Mouse (Mus musculus) macrophage (primary cell): ENCODE measurements around the gene Fam92b. TPM values are rescaled to one million over a fixed set of nuclear protein-coding genes. Genes with fewer than 3 reads are reported as not detected.

Experiments used
- H3K27ac ChIP-seq: fragments of 350-480 bp; formaldehyde crosslinking; 2 replicates; pipeline ENCODE4 v1.9.0; 2021
- H3K36me3 ChIP-seq: fragments of 350-480 bp; formaldehyde crosslinking; 2 replicates; pipeline ENCODE4 v1.9.0; 2021; ENCODE audit errors: inconsistent target
- H3K4me3 ChIP-seq: fragments of 350-480 bp; formaldehyde crosslinking; 2 replicates; pipeline ENCODE4 v1.9.0; 2021; ENCODE audit errors: inconsistent target
- H3K79me2 ChIP-seq: fragments of 350-480 bp; formaldehyde crosslinking; 2 replicates; pipeline ENCODE4 v1.9.0; 2021; ENCODE audit errors: inconsistent target
- WGBS: methylation state at CpG from one replicate; pipeline ENCODE4 v1.1.7; 2026; ENCODE audit warnings: inconsistent platforms; ENCODE audit not compliant: missing documents; 5-methylcytosine and 5-hydroxymethylcytosine counted together
- polyA plus RNA-seq: library from polyadenylated mRNA; stranded (reverse); fragments of 250-400 nt; gene quantifications from 3 replicates; pipeline ENCODE4 v1.2.4, GENCODE M21; 2018; ENCODE audit warnings: inconsistent platforms

The Fam92b gene
- polyA plus RNA-seq, 1 experiment from 2014 or later, result not detected

DNA sequence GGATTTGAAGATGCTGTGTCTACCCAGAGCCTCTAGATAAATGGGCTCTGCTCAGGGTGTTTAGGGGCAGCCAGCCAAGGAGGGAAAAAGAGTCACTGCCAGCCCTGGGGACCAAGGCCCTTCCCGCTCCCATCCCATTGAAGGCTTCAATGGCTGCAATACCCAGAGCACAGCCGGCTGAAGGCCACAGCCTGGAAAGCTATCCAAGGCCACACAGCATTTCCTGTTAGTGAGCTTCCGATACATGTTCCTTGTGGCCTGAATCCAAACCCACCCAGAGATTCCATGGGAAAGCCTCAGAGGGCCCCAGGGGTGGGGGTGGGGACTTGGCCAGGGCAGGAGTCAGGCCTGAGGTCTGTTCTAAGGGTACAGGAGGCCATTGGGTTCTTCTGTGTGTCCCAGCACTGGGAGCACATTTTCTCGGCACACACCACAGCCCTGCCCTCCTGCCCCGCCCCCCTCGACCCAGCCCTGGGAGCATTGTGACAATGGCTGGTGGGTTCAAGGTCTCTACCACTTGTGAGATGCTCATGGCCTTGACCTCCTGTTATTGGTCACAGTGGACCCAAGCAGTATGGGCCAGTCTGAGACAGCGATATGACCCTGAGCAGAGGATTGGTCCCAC, 27.6 kb upstream of the Fam92b start:
- Histone ChIP-seq H3K4me3 (no peak overlapping the region), H3K36me3 (no peaks in the 10 kb centered on the region), H3K27ac (no peak overlapping the region), H3K79me2 (no peaks in the 10 kb centered on the region)
- 90% methylated on average over 7 of the region's 7 CpGs for WGBS

- H3K4me3 ChIP-seq, result no peak overlapping the region
Observed at GRCm38 (mm10) chr8:120202546-120202945, 25.3 kb upstream of the Fam92b start.

GRCm38 (mm10) chr8:120201351-120201750, 24.1 kb upstream of the Fam92b start:
- no peak overlapping the region for H3K27ac ChIP-seq
- H3K4me3 ChIP-seq, result no peak overlapping the region
- H3K36me3 ChIP-seq, result no peaks in the 10 kb centered on the region
- WGBS, result 84% methylated on average over 5 of the region's 6 CpGs
- H3K79me2 ChIP-seq, result no peaks in the 10 kb centered on the region

More at GRCm38 (mm10) chr8:120202546-120202945, 25.3 kb upstream of the Fam92b start:
- Histone ChIP-seq H3K36me3 (no peaks in the 10 kb centered on the region), H3K27ac (no peak overlapping the region), H3K79me2 (no peaks in the 10 kb centered on the region)
- WGBS, result 74% methylated on average over 3 of the region's 3 CpGs

DNA sequence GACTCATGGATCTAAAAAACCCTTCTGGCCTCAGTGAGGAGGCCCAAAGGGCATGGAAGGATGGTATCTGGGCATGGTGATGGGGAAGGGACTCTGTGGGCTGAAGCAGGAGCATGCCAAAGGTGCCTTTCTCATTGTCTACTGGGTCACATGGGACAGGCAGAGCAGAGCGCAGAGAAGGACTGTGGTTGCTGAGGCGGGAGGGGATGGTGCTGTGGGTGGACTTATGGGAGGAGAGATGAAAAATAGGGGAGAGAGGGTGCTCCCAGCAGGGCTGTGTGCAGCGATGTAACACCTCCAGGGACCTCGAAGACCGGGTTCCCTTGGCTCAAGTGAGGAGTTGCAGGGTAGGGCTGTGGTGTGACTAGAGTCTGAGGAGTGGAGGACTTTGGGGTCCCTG, 14.9 kb upstream of the Fam92b start:
- Histone ChIP-seq H3K79me2 (no peaks in the 10 kb centered on the region), H3K4me3 (no peak overlapping the region), H3K27ac (no peak overlapping the region), H3K36me3 (no peaks in the 10 kb centered on the region)
- 94% methylated on average over 5 of the region's 5 CpGs for WGBS

GRCm38 (mm10) chr8:120191633-120192032, 14.4 kb upstream of the Fam92b start:
- Histone ChIP-seq H3K79me2 (no peaks in the 10 kb centered on the region), H3K27ac (no peak overlapping the region), H3K4me3 (no peak overlapping the region), H3K36me3 (no peaks in the 10 kb centered on the region)
- 94% methylated on average over 5 of the region's 5 CpGs for WGBS

DNA sequence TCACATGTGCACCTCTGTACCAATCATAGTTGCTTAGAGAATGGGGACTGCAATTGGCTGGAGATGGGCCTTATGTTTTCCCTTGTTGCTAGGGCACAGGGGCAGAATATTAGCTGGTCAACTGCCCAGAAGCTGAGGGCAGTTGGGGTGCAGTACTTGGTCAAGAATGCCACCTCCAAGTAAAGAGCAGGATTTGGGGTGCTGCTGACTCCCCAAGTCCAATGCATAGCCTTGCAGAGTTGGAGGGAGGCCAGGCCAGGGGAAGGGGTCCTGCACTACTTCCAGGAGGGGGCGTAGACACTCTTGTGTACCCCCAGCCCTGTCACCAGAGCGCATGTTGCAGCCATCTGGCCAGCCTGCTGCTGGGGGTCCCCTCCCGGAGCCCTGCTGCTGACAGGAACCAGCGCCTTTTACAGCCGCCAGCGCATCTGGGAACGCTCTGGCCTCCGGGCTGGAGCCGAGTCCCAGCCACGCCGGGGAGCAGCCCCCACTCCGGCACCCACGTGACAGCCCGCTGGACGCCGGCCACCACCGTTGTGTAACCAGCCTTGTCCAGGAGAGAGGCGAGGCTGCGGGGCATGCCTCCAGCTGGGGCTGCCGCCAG, 13.6 kb upstream of the Fam92b start:
- Histone ChIP-seq H3K27ac (no peak overlapping the region), H3K4me3 (no peak overlapping the region)
- WGBS, result 47% methylated on average over 20 of the region's 20 CpGs

GRCm38 (mm10) chr8:120190107-120190809, 13.0 kb upstream of the Fam92b start:
- no peak overlapping the region for H3K27ac ChIP-seq
- 92% methylated on average over 16 of the region's 17 CpGs for WGBS
- no peaks in the 10 kb centered on the region for H3K36me3 ChIP-seq
- H3K4me3 ChIP-seq, result no peak overlapping the region
- H3K79me2 ChIP-seq, result no peaks in the 10 kb centered on the region

More for the DNA sequence above, 13.6 kb upstream of the Fam92b start:
- H3K36me3 ChIP-seq, result no peaks in the 10 kb centered on the region
- H3K79me2 ChIP-seq, result no peaks in the 10 kb centered on the region

- WGBS, result 93% methylated on average over 6 of the region's 6 CpGs
- H3K79me2 ChIP-seq, result no peaks in the 10 kb centered on the region
Observed at GRCm38 (mm10) chr8:120189440-120189839, 12.2 kb upstream of the Fam92b start.

DNA sequence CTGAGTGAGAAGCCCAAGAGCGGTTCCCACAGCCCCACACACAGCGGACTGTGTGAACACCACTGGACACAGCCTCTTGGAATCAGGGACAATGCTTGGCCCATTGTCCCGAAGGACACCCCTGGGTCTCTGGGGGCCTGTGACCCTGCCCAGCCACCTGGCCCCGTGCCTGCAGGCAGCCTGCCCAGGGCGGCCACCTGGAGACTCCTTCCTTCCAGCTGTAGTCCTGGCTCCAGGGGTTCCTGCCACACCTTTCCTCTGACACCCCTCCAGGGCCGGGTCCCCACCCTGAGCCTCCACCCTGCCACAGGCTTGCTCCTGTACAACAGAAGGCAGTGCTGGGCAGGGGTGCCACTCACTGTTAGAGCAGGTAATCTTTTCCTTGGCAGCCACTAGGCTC, 11.2 kb upstream of the Fam92b start:
- Histone ChIP-seq H3K79me2 (no peaks in the 10 kb centered on the region), H3K36me3 (no peaks in the 10 kb centered on the region), H3K4me3 (no peak overlapping the region), H3K27ac (no peak overlapping the region)
- WGBS, result 80% methylated on average over 6 of the region's 6 CpGs

More at GRCm38 (mm10) chr8:120189440-120189839, 12.2 kb upstream of the Fam92b start:
- Histone ChIP-seq H3K4me3 (no peak overlapping the region), H3K36me3 (no peaks in the 10 kb centered on the region), H3K27ac (no peak overlapping the region)

DNA sequence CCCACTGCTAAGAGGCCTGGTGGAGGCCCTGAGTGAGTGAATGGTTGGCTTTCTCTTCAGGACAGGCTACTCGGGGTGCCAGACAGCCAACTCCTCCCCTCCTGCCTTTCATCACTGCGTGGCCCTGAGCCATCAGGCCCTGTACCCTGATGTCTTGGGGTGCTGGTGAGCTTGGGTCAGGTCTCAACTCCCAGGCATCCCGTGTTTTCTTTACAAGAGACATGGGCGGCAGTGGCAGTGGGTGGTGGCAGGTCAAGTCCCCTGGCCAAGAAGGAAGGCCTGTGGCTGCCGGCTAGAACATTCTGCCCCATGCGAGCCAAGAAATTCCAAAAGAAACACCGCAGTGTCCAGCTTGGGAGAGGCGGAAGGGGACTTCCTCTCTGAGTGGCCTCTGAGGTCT, 9.2 kb upstream of the Fam92b start:
- H3K79me2 ChIP-seq, result no peaks in the 10 kb centered on the region
- WGBS, result 88% methylated on average over 8 of the region's 8 CpGs
- no peaks in the 10 kb centered on the region for H3K36me3 ChIP-seq
- H3K4me3 ChIP-seq, result no peak overlapping the region
- no peak overlapping the region for H3K27ac ChIP-seq

DNA sequence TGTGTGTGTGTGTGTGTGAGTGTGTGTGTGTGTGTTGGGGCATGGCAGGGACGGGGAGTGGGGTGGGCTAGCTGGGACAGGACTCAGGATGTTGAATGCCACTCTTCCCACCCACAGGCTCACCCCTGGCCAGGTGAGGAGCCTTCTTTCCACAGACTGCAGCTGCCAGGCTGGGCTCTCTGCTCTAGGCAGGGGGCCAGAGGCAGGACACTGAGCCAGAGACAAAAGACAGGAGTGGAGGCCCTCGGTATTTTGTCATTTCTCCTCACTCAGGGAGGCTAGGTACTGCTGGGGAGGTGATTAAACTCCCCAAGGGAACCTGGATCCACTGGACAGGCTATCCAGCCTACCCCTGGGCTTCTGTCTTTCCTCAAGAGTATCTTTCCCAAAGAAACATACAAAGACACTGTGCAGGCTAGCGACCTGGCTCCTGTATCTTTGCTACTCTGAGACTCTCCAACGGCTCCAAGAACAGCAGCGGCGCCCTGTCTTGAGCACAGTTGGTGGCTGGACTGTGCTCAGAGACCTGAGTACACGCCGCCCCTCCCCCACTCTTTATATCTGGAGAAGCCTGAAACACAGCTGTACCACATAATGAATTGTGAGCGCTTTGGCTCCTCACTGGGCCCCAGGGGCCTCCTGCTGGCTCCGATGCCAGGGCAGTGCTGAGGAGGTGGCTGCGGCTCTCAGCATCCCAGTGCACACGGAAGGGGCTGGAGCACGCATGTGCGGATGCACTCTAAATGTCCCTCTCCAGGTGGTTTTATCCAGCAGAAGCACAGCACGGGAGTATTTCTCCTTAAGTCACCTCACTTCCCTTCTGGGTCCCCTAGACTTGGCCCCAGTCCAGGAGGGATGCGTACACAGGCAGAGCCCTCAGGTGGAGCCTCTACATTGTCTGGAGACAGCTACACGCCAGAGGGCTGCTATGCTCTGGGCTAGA, 7.9 kb upstream of the Fam92b start:
- Histone ChIP-seq H3K79me2 (no peaks in the 10 kb centered on the region), H3K27ac (no peak overlapping the region), H3K4me3 (no peak overlapping the region), H3K36me3 (no peaks in the 10 kb centered on the region)
- 71% methylated on average over 17 of the region's 17 CpGs for WGBS

- Histone ChIP-seq H3K36me3 (no peaks in the 10 kb centered on the region), H3K79me2 (no peaks in the 10 kb centered on the region), H3K27ac (no peak overlapping the region), H3K4me3 (no peak overlapping the region)
- 62% methylated on average over 8 of the region's 9 CpGs for WGBS
Observed at GRCm38 (mm10) chr8:120184366-120184765, 7.1 kb upstream of the Fam92b start.

DNA sequence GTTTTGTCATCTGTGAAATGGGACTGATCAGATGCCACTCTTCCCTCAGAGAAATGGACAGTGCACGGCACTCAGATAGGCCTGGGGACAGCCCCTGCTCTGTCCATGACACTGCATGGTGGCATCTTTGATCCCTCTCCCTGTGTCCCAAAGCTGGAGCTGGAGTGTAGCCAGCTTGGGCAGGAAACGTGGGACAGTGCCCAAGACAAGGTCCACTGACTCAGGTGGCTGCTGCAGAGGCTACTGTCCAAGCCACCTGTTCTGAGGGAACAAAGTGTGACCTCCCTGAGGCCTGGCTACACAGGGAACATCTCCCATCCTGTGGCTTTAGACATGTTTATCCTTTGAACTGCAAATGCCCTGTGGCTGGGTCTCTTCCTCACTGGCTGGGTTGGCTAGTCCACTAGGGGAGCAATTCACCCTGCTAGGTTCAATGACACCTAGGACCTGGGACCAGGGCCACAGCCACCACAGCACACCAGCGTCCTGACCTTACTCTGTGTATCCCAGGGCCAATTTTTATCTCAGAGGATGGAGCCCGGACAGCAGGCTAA, 4.7 kb upstream of the Fam92b start:
- Histone ChIP-seq H3K36me3 (no peaks in the 10 kb centered on the region), H3K79me2 (no peaks in the 10 kb centered on the region), H3K27ac (no peak overlapping the region), H3K4me3 (no peak overlapping the region)
- 81% methylated on average over 4 of the region's 4 CpGs for WGBS

GRCm38 (mm10) chr8:120181274-120181673, 4.0 kb upstream of the Fam92b start:
- Histone ChIP-seq H3K27ac (no peak overlapping the region), H3K36me3 (no peaks in the 10 kb centered on the region), H3K4me3 (no peak overlapping the region), H3K79me2 (no peaks in the 10 kb centered on the region)
- WGBS, result 86% methylated on average over 5 of the region's 5 CpGs
